Mouse (Mus musculus) layer of hippocampus, adult 8-10 months (tissue): ENCODE data around the gene 1700017B05Rik. TPM values are rescaled to one million over a fixed set of nuclear protein-coding genes. Genes with fewer than 3 reads are reported as not detected.
"Not testable (repeated sequence)": the region's sequence is repeated elsewhere in the genome, so short reads cannot be mapped to it uniquely, and the experiment has no call there.

Experiments used
- DNase-seq, 2 experiments: peaks; one replicate each; pipeline ENCODE4 v3.0.0; 2022; ENCODE audit warnings: low spot score in 2 of 2
- total RNA-seq, 4 experiments: library from RNA; stranded (reverse); gene quantifications; 2 replicates each; pipeline ENCODE4 v1.2.4; 2022

1700017B05Rik gene
- total RNA-seq, 4 experiments from 2014 or later = 25.0 to 43.8 (median 34.1) TPM

DNA sequence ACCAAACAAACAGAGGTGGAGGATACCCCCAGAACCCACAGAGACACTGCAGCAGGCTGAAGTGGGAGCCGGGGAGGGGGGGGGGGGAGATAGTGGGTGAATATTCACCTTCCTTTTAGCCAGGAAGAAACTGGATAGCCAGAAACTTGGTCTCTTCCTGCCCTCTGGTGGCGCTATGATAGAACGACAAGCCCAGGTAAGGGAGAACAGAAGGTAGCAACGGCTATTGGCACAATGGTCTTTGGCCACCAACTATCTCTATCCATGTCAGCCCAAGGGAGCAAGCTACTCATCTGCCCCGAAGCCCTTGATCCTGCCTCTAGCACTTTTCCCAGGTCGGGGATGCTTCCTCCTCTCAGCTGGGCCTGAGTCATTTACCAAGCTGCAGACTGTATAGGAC lies 42.1 kb downstream of the 1700017B05Rik start:
- DNase-seq = peak in 1 of 2 experiments; percentile 34

- DNase-seq = no peak
These were observed 42.9 kb downstream of the 1700017B05Rik start for GRCm38 (mm10) chr9:57219511-57219910.

- DNase-seq = no peak
These were observed 43.6 kb downstream of the 1700017B05Rik start for GRCm38 (mm10) chr9:57218776-57219175.

- DNase-seq = no peak
These were observed 45.2 kb downstream of the 1700017B05Rik start for GRCm38 (mm10) chr9:57217220-57217619.

DNA sequence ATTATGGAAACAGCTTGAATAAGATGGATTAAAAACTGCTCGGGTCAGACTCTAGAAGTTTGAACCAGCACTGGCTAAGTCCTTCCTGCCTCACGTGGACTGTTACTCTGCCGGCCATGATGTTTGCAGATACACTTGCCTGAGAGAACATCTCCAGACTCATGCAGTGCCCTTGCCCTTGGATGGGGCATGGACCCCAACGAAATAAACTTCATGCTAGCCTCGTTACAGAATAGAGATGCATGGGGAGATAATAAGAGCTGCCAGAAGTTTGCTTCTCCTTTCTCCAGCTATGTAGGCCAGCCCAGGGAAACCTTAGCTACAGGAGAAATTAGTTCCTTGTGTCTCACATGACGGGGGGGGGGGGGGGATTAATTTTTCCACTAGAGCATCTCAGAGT lies 47.9 kb downstream of the 1700017B05Rik start:
- DNase-seq = no peak

- no peak for DNase-seq
These were observed 49.8 kb downstream of the 1700017B05Rik start for GRCm38 (mm10) chr9:57212448-57213222.

- peak in 1 of 2 experiments; percentile 40 for DNase-seq
These were observed 53.1 kb downstream of the 1700017B05Rik start for GRCm38 (mm10) chr9:57209316-57209715.

- DNase-seq = no peak
These were observed 55.5 kb downstream of the 1700017B05Rik start for GRCm38 (mm10) chr9:57206896-57207295.

GRCm38 (mm10) chr9:57203571-57203970 lies 58.8 kb downstream of the 1700017B05Rik start:
- DNase-seq = not testable (repeated sequence)

Other genes with a start within 250 kb of the 1700017B05Rik start
- 10 to 100 TPM; 26.9 to 48.2 (median 41.3) TPM for gene Sin3a, start 190.6 kb downstream of the 1700017B05Rik start, total RNA-seq
- 100 to 1,000 TPM; 153 to 212 (median 175) TPM for gene Man2c1, start 131.9 kb downstream of the 1700017B05Rik start, total RNA-seq
- gene Neil1, start 114.3 kb downstream of the 1700017B05Rik start, total RNA-seq = 10 to 100 TPM in 1 of 4 experiments, 1 to 10 TPM in 3; 9.4 to 10.4 (median 9.8) TPM
- 10 to 100 TPM; 89.4 to 97.5 (median 92.1) TPM for gene Commd4, start 104.3 kb downstream of the 1700017B05Rik start, total RNA-seq
- gene Trcg1, start 26.1 kb downstream of the 1700017B05Rik start, total RNA-seq = not detected
- gene Ppcdc, start 177.5 kb upstream of the 1700017B05Rik start, total RNA-seq = 10 to 100 TPM; 16.1 to 26.1 (median 23.2) TPM
- gene Scamp5, start 205.4 kb upstream of the 1700017B05Rik start, total RNA-seq = 100 to 1,000 TPM; 361 to 395 (median 373) TPM
- gene Rpp25, start 241.4 kb upstream of the 1700017B05Rik start, total RNA-seq = 10 to 100 TPM in 3 of 4 experiments, 1 to 10 TPM in 1; 9.1 to 11.8 (median 10.3) TPM